Mouse (Mus musculus) CH12.LX (cell line): ENCODE measurements around the gene Rad23a. TPM values are rescaled to one million over a fixed set of nuclear protein-coding genes. Genes with fewer than 3 reads are reported as not detected.

ENCODE experiments used
- DNase-seq: peaks from one replicate; pipeline ENCODE4 v3.0.0-alpha.2; 2013; ENCODE audit errors: extremely low read depth
- H3K27ac ChIP-seq: 2 replicates; pipeline ENCODE4 v1.5.1; 2012; ENCODE audit warnings: low read depth, mild to moderate bottlenecking, control low read depth, moderate library complexity; ENCODE audit not compliant: insufficient read depth
- H3K27me3 ChIP-seq: replicated peaks from 2 replicates; pipeline ENCODE3; 2012; ENCODE audit warnings: inconsistent platforms
- H3K36me3 ChIP-seq, 2 experiments: replicated peaks in 1 of 2; 2 replicates each; pipeline versions ENCODE3 to v1.6.1; 2012; ENCODE audit warnings: inconsistent platforms in 1 of 2, low read length in 1 of 2, mild to moderate bottlenecking in 1 of 2, mixed read lengths in 1 of 2, moderate library complexity in 1 of 2; ENCODE audit not compliant: control insufficient read depth in 1 of 2, insufficient read depth in 1 of 2
- H3K4me1 ChIP-seq, 2 experiments: 2 replicates each; pipeline ENCODE4 v1.6.1; 2012; ENCODE audit warnings: inconsistent platforms in 1 of 2, moderate library complexity in 1 of 2; ENCODE audit not compliant: insufficient read depth in 2 of 2, control insufficient read depth in 1 of 2
- H3K4me2 ChIP-seq: 2 replicates; pipeline ENCODE4 v1.6.1; 2012; ENCODE audit warnings: low read depth, mild to moderate bottlenecking, control low read depth; ENCODE audit not compliant: poor library complexity, insufficient read depth, severe bottlenecking
- H3K4me3 ChIP-seq, 3 experiments: fragments of 150-350 bp in 1 of 3; sonication (generic) in 1 of 3; replicated peaks in 1 of 3; 2 replicates each; pipeline versions ENCODE3 to v1.5.1; 2011 to 2012; ENCODE audit warnings: low read depth in 2 of 3, low read length in 2 of 3, mild to moderate bottlenecking in 2 of 3, moderate library complexity in 2 of 3, control low read depth in 1 of 3, improper control_type of control experiment in 1 of 3, inconsistent platforms in 1 of 3, mixed read lengths in 1 of 3; ENCODE audit not compliant: poor library complexity in 1 of 3
- H3K79me2 ChIP-seq: replicated peaks from 2 replicates; pipeline ENCODE4 v1.6.1; 2012; ENCODE audit warnings: mild to moderate bottlenecking, moderate library complexity; ENCODE audit not compliant: control insufficient read depth, poor library complexity, insufficient read depth, severe bottlenecking; ENCODE audit errors: extremely low read depth
- H3K9ac ChIP-seq: 2 replicates; pipeline ENCODE4 v1.6.1; 2012; ENCODE audit warnings: low read depth, mild to moderate bottlenecking, control low read depth, moderate library complexity; ENCODE audit not compliant: insufficient read depth
- H3K9me3 ChIP-seq: replicated peaks from 2 replicates; pipeline ENCODE3; 2012; ENCODE audit warnings: low read length, inconsistent platforms, mixed read lengths
- CHD1 ChIP-seq: IDR thresholded peaks from 2 replicates; pipeline ENCODE4 v1.6.1; 2012; ENCODE audit warnings: low read depth, low read length, improper control_type of control experiment, inconsistent platforms
- CTCF ChIP-seq, 2 experiments: IDR thresholded peaks in 1 of 2; conservative IDR thresholded peaks in 1 of 2; 2 replicates each; pipeline ENCODE4 v1.5.1; 2011 to 2012; ENCODE audit warnings: low read depth in 2 of 2, low read length in 2 of 2, improper control_type of control experiment in 1 of 2, inconsistent platforms in 1 of 2, mild to moderate bottlenecking in 1 of 2, moderate library complexity in 1 of 2
- ELF1 ChIP-seq: IDR thresholded peaks from 2 replicates; pipeline ENCODE4 v1.6.1; 2014; ENCODE audit warnings: low read depth, mild to moderate bottlenecking, inconsistent platforms, low read length, improper control_type of control experiment
- EP300 ChIP-seq: IDR thresholded peaks from 2 replicates; pipeline ENCODE4 v1.6.1; 2011; ENCODE audit warnings: low read length, improper control_type of control experiment
- ETS1 ChIP-seq: conservative IDR thresholded peaks from 2 replicates; pipeline ENCODE4 v1.6.1; 2012; ENCODE audit warnings: low read depth, mild to moderate bottlenecking, inconsistent platforms, low read length, improper control_type of control experiment, moderate library complexity
- HCFC1 ChIP-seq: IDR thresholded peaks from 2 replicates; pipeline ENCODE4 v1.6.1; 2012; ENCODE audit warnings: low read depth, mild to moderate bottlenecking, inconsistent platforms, low read length, improper control_type of control experiment
- IRF4 ChIP-seq: IDR thresholded peaks from 2 replicates; pipeline ENCODE4 v1.6.1; 2014; ENCODE audit warnings: low read depth, mild to moderate bottlenecking, inconsistent platforms, low read length, improper control_type of control experiment
- KAT2A ChIP-seq: IDR thresholded peaks from 2 replicates; pipeline ENCODE4 v1.6.1; 2012; ENCODE audit warnings: low read length, improper control_type of control experiment, inconsistent platforms; ENCODE audit not compliant: insufficient replicate concordance
- MAZ ChIP-seq: IDR thresholded peaks from 2 replicates; pipeline ENCODE4 v1.6.1; 2012; ENCODE audit warnings: low read depth, mild to moderate bottlenecking, inconsistent platforms, low read length, improper control_type of control experiment, moderate library complexity
- MEF2A ChIP-seq: IDR thresholded peaks from 2 replicates; pipeline ENCODE4 v1.6.1; 2014; ENCODE audit warnings: low read depth, mild to moderate bottlenecking, inconsistent platforms, low read length, improper control_type of control experiment, borderline replicate concordance
- MYC ChIP-seq: IDR thresholded peaks from 2 replicates; pipeline ENCODE4 v1.6.1; 2011; ENCODE audit warnings: low read depth, mild to moderate bottlenecking, improper control_type of control experiment, low read length
- NELFE ChIP-seq: IDR thresholded peaks from 2 replicates; pipeline ENCODE4 v1.6.1; 2011; ENCODE audit warnings: low read depth, low read length, improper control_type of control experiment
- PAX5 ChIP-seq: IDR thresholded peaks from 2 replicates; pipeline ENCODE4 v1.6.1; 2012; ENCODE audit warnings: low read length, inconsistent platforms, mixed read lengths
- RAD21 ChIP-seq: IDR thresholded peaks from 2 replicates; pipeline ENCODE4 v1.6.1; 2011; ENCODE audit warnings: low read depth, mild to moderate bottlenecking, low read length, improper control_type of control experiment, moderate library complexity
- RCOR1 ChIP-seq: conservative IDR thresholded peaks from 2 replicates; pipeline ENCODE4 v1.6.1; 2012; ENCODE audit warnings: low read depth, mild to moderate bottlenecking, inconsistent platforms, low read length, improper control_type of control experiment
- TCF12 ChIP-seq: IDR thresholded peaks from 2 replicates; pipeline ENCODE4 v1.6.1; 2014; ENCODE audit warnings: low read depth, mild to moderate bottlenecking, inconsistent platforms, low read length, improper control_type of control experiment
- UBTF ChIP-seq: IDR thresholded peaks from 2 replicates; pipeline ENCODE4 v1.6.1; 2012; ENCODE audit warnings: low read depth, mild to moderate bottlenecking, inconsistent platforms, low read length, improper control_type of control experiment, moderate library complexity
- USF1 ChIP-seq: IDR thresholded peaks from 2 replicates; pipeline ENCODE4 v1.6.1; 2014; ENCODE audit warnings: low read depth, mild to moderate bottlenecking, inconsistent platforms, low read length, improper control_type of control experiment
- USF2 ChIP-seq: conservative IDR thresholded peaks from 2 replicates; pipeline ENCODE4 v1.6.1; 2011; ENCODE audit warnings: low read depth, low read length, improper control_type of control experiment
- ZC3H11A ChIP-seq: IDR thresholded peaks from 2 replicates; pipeline ENCODE4 v1.6.1; 2012; ENCODE audit warnings: low read depth, mild to moderate bottlenecking, inconsistent platforms, low read length, improper control_type of control experiment
- ZMIZ1 ChIP-seq: IDR thresholded peaks from 2 replicates; pipeline ENCODE4 v1.6.1; 2012; ENCODE audit warnings: low read depth, mild to moderate bottlenecking, inconsistent platforms, low read length, improper control_type of control experiment
- dilution Hi-C: fragments of 300-500 bp; cut with MboI; formaldehyde crosslinking; loops from 2 replicates; pipeline ENCODE4 v1.14.3; 2020; ENCODE audit warnings: low sequenced_read_pairs; ENCODE audit not compliant: extremely low pct_unique_long_range_greater_than_20kb, extremely low pct_ligation_motif_present
- in situ Hi-C: fragments of 300-500 bp; cut with MboI; formaldehyde crosslinking; loops from 3 replicates; pipeline ENCODE4 v1.14.3; 2019; ENCODE audit warnings: low sequenced_read_pairs, low pct_ligation_motif_present, low pct_unique_long_range_greater_than_20kb, mixed read lengths
- polyA plus RNA-seq: library from polyadenylated mRNA; unstranded; fragments of >175 nt; gene quantifications from 2 replicates; pipeline ENCODE4 v1.2.1, GENCODE M21; 2012; ENCODE audit warnings: low read depth; ENCODE audit not compliant: insufficient read length
- total RNA-seq, 2 experiments: library from RNA; depleted of rRNA; stranded (reverse); fragments of 300-350 nt in 1 of 2; fragments of >200 nt in 1 of 2; gene quantifications; 2 replicates each; pipeline ENCODE4 v1.2.3; 2012 to 2014

The Rad23a gene
- total and polyA plus RNA-seq, 3 experiments: 66.5 to 135 (median 115) TPM

DNA sequence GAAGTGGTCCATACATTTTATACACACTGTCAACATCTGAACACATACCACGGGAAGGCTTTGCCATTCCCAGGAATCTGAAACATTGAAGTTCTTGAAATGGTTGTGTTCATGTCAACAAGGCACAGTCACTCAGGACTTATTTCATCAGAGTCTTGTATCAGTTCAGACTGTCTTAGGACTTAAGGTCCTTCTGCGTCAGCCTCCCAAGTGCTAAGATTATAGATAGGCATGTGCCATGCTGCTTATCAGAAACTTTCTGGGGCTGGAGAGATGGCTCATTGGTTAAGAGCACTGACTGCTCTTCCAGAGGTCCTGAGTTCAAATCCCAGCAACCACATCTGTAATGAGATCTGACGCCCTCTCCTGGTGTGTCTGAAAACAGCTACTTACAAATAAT is 33.9 kb upstream of the Rad23a start:
- H3K4me2 ChIP-seq: no peak overlapping the region
- H3K9ac ChIP-seq: no peak overlapping the region
- H3K4me1 ChIP-seq: no peaks in the 10 kb centered on the region
- no peaks in the 10 kb centered on the region for H3K27me3 ChIP-seq
- no peak overlapping the region for H3K4me3 ChIP-seq
- no peaks in the 10 kb centered on the region for H3K9me3 ChIP-seq
- no peaks in the 10 kb centered on the region for H3K79me2 ChIP-seq
- no peak for TF ChIP-seq MAZ
- TF ChIP-seq TCF12: no peak
- no peak for TF ChIP-seq CHD1
- TF ChIP-seq USF2: no peak
- TF ChIP-seq EP300: no peak
- TF ChIP-seq RAD21: no peak
- TF ChIP-seq ETS1: no peak
- no peak for TF ChIP-seq USF1
- TF ChIP-seq MEF2A: no peak
- TF ChIP-seq CTCF (conservative IDR thresholded peaks at IDR 0.05 in 1 of 2, IDR thresholded peaks at IDR 0.05 in 1 of 2; ENCODE audit: low read depth in 2 of 2, low read length in 2 of 2): no peak
- no peak for TF ChIP-seq UBTF
- TF ChIP-seq RCOR1: no peak
- TF ChIP-seq ZMIZ1: no peak
- TF ChIP-seq MYC: no peak
- TF ChIP-seq ZC3H11A: no peak
- no peak for TF ChIP-seq PAX5
- in situ Hi-C loops (no loop called here), dilution Hi-C loops (no loop called here)
- peaks cover 4 to 53% of the 10 kb centered on the region in 2 experiments for H3K36me3 ChIP-seq
- no peak for DNase-seq
- no peak overlapping the region for H3K27ac ChIP-seq

GRCm38 (mm10) chr8:84873016-84873415 is 32.6 kb upstream of the Rad23a start:
- Histone ChIP-seq H3K27me3 (no peaks in the 10 kb centered on the region), H3K79me2 (no peaks in the 10 kb centered on the region), H3K9me3 (no peaks in the 10 kb centered on the region), H3K36me3 (peaks cover 18 to 67% of the 10 kb centered on the region in 2 experiments), H3K4me3 (no peak overlapping the region), H3K27ac (no peak overlapping the region), H3K9ac (no peak overlapping the region), H3K4me1 (no peaks in the 10 kb centered on the region), H3K4me2 (no peak overlapping the region)
- dilution Hi-C loops (no loop called here), in situ Hi-C loops (no loop called here)
- TF ChIP-seq CHD1 (no peak), NELFE (no peak), ELF1 (no peak), IRF4 (no peak), USF1 (no peak), ZMIZ1 (no peak), HCFC1 (no peak), KAT2A (no peak)
- no peak for DNase-seq
